Mouse (Mus musculus) heart, postnatal 25 days (tissue): ENCODE data around the gene Fbxw9. TPM values are rescaled to one million over a fixed set of nuclear protein-coding genes. Genes with fewer than 3 reads are reported as not detected.

Source experiments
- DNase-seq: peaks from one replicate; pipeline ENCODE4 v3.0.0; 2022; ENCODE audit warnings: low spot score
- intact Hi-C: fragments of 180-260 bp; cut with DNase I; formaldehyde crosslinking; loops from one replicate; pipeline ENCODE4 v1.15.1; 2025
- total RNA-seq, 2 experiments: library from RNA; stranded (reverse); gene quantifications; 2 replicates each; pipeline ENCODE4 v1.2.3; 2021

The Fbxw9 gene
- total RNA-seq, 2 experiments from 2014 or later = 3.5 to 4.6 TPM

- intact Hi-C loops = no loop called here
- DNase-seq = no peak
Observed at GRCm38 (mm10) chr8:85036381-85036717, 23.5 kb upstream of the Fbxw9 start.

DNA sequence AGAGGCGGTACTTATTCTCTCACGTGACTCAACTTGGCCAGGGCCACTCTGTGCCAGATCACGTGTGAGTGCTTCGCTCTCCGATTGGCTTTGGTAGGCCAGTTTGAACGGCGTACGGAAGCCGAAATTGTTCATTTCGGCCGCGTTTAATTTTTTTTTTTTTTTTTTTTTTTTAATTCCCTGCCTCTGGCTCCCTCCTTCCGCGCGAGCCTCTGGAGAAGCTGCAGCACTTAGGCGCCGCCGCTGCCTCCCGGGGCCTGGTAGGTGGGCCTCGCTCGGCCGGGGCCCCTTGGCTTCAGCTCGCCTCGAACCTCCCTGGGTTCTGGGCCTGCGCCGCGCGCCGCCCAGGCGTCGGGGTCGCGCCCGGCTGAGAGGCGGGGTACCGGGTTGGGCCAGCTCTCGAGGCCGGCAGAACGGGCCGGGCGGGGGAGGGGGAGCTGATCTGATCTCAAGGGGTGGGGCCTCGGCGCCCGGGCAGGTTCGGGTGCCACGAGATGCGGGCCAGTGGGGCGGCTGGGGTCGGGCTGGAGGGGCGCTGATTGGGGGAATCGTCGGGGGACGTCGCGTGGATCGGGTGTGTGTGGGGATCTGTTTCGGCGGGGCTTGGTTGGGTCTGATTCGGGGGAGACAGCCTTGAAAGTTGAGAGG lies 23.0 kb upstream of the Fbxw9 start, which contains the start of gene Tnpo2:
Gene Tnpo2, plus strand, starts transcription at position 198 of the 648 bp plus-strand sequence.
- intact Hi-C loops = no loop called here
- peak; percentile 85 for DNase-seq

DNA sequence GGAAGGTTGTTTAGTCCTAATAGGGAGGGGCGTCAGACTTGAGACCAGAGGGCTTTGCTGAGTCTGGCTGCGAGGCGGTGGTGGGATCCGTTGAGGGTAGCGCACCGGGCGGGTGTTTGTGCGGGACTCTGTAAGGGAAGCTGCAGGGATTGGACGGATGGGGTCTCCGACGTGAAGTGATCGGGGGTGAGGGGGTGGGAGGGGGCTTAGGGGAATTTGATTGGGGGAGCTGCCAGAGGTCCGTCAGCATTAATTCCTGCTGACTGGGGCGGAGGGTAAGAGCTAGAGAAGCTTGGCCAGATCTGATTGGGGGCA lies 22.5 kb upstream of the Fbxw9 start:
- no peak for DNase-seq
- intact Hi-C loops = no loop called here

- intact Hi-C loops = no loop called here
- peak; percentile 17 for DNase-seq
Observed at GRCm38 (mm10) chr8:85037681-85038531, 21.9 kb upstream of the Fbxw9 start.

- intact Hi-C loops = no loop called here
Observed at GRCm38 (mm10) chr8:85043619-85044018, 16.2 kb upstream of the Fbxw9 start.

DNA sequence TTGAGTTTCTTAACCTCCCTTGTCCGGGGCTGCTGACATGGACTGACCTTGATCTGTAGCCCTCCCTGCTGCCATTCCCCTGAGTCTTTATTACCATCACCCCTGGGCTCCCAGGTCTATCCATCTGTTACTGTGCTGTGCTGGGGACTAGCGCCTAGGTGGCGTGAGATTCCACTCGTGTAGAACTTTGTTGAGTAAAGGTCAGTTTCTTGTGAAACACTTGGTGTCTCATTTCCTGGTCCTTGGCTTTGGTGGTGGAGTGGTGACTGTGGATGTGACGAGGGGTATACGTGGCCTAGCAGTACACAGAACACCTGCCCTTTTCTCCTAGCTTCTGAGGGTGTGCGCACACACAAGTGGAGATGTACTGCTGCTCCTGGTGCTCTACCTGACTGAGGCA lies 2.5 kb upstream of the Fbxw9 start:
- intact Hi-C loops = no loop called here
- no peak for DNase-seq

More at GRCm38 (mm10) chr8:85043619-85044018, 16.2 kb upstream of the Fbxw9 start:
- no peak for DNase-seq

DNA sequence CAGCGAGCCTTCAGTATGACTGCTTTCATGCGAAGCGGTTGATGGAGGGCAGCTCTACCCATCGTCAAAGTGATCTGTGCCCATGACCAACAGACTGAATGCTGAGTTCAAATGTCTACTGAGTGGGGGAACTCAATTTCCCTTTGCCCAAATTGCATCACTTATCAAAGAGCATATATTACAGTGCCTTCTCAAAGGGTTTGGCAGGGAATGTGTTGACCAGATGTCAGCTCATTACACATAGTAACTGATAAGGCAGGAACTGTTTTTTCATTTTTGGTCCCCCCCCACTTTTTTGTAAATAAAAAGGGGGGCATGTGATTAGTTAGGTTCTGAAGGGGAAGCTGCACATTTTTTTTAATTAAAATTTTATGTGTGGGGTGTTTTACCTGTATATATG lies 2.7 kb downstream of the Fbxw9 start:
- intact Hi-C loops = no loop called here
- no peak for DNase-seq

GRCm38 (mm10) chr8:85065213-85065612 lies 5.4 kb downstream of the Fbxw9 start:
- no peak for DNase-seq
- intact Hi-C loops = no loop called here

GRCm38 (mm10) chr8:85067155-85067554 lies 7.3 kb downstream of the Fbxw9 start:
- no peak for DNase-seq
- intact Hi-C loops = no loop called here

DNA sequence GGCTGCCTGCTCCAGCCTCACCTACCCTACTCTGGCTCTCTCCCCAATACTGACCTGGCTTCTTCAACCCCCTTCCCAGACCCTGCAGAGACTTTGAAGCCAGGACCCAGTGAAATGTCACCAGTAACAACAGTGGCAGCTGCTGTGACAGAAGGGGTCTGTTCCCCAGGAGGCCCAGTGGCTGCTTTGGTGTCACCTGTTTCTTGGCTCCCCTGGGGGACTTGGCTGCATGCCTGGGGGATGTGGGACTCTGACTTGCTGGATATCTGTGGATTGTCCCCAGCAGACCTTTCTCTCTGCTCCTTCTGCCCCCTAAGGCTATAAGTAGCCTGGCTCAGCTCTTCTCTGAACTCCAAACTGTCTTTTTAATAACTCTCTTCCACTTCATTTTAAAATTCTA lies 8.1 kb downstream of the Fbxw9 start, which contains the start of gene Gm5741:
Gene Gm5741, minus strand, starts transcription at position 1 of the 400 bp plus-strand sequence.
- DNase-seq = no peak
- intact Hi-C loops = no loop called here

DNA sequence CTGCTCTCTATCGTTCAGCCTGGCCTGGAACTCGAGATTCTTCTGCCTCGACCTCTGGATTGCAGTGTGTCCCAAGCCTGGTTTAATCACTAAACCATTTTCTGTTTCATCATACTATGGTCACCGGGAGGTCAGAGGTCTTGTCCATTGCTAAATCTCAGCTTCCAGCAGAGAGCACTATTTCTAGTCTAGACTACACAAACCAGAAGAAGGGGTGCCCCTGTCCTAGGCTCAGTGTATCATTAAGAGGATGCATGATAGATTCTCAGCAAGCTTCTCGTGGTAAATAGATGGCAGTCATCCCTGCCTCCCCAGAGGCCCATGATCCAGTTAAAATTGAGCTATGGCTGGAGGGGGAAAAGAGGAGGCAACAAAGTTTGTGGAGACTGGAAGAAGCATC lies 11.2 kb downstream of the Fbxw9 start:
- intact Hi-C loops = loop anchor here (10.0 kb wide), 3 partner anchors 224 to 484 kb away; partner anchors contain the start of genes Dnaja2, Orc6 and Vps35
- DNase-seq = no peak

DNA sequence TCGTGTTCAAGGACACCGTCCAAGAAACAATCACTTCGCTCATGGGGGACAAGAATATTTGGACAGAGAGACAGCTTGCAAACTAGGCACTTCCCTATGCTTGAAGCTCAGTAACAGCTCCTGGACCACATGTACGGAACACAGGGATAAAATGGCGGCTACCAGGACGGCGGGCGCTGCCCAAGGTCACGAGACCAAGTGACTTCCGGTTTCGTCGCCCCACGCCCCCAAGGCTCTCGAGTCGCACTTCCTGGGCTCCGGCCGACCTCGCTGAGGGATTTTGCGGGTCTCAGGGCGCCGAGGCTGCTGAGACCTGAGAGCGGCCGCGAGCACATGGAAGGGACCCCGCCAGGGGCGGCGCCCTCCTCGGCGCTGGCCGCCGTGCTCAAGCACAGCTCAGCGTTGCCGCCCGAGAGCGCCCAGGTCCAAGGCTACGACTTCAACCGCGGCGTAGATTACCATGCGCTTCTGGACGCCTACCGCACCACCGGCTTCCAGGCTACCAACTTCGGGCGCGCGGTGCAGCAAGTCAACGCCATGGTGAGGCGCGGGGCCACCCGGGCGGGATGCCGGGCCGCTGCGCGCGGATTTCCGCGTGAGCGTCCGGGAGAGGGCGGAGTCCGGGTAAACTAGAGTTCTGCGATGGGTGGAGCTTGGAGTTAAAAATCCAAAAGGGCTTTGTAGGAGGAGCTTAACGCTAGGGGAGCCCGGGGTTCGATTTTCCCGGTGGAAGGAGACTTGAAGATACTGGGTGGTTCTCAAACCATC lies 11.8 kb downstream of the Fbxw9 start, which contains the start of gene Dhps:
Gene Dhps, plus strand, starts transcription at position 244 of the 768 bp plus-strand sequence.
- intact Hi-C loops = loop anchor here (10.0 kb wide), 3 partner anchors 223 to 483 kb away; partner anchors contain the start of genes Dnaja2, Orc6 and Vps35
- DNase-seq = peak; percentile 83

DNA sequence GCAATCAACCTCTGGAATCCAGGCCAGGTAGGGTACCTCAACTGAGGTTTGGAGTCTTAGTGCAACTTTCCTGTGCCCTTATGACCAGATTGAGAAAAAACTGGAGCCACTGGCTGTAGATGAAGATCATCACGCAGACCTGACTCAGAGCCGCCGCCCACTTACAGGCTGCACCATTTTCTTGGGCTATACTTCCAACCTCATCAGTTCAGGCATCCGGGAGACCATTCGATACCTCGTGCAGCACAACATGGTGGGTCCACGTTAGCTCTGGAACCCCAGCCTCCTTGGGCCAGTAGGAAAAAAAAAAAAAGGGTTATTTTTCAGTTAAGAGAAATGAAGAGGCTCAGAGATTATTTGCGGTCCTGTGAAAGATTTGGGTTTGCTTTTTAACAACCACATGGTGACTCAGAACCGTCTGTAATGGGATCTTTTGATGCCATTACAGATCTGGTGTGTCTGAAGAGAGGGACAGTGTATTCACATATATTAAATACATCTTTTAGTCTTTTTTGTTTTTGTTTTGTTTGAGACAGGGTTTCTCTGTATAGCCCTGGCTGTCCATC lies 12.6 kb downstream of the Fbxw9 start:
- intact Hi-C loops = loop anchor here (10.0 kb wide), 3 partner anchors 222 to 482 kb away; partner anchors contain the start of genes Dnaja2, Orc6 and Vps35
- no peak for DNase-seq

DNA sequence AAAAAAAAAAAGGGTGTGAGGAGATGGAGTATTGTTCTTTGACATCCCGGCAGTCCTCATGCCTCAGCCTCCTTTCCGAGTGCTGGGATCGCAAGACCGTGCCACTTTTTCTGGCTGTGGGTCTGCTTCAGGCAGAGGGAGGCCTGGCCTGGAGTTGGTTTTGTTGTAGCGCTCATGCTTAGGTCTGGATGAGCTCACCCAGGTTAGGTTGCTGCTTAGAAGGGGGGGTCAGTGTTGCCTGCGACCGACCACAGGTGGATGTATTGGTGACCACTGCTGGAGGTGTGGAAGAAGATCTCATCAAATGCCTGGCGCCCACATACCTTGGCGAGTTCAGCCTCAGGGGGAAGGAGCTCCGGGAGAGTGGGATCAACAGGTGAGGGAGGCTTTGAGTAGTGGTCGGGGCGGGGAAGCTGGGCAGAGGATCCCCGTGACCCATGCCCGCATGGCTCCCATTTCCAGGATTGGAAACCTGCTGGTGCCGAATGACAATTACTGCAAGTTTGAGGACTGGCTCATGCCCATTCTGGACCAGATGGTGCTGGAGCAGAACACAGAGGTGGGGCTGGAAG lies 13.3 kb downstream of the Fbxw9 start:
- DNase-seq = no peak
- intact Hi-C loops = loop anchor here (10.0 kb wide), 3 partner anchors 222 to 482 kb away; partner anchors contain the start of genes Dnaja2, Orc6 and Vps35

GRCm38 (mm10) chr8:85074167-85074566 lies 14.3 kb downstream of the Fbxw9 start:
- DNase-seq = no peak
- intact Hi-C loops = loop anchor here (10.0 kb wide), 3 partner anchors 221 to 481 kb away; partner anchors contain the start of genes Dnaja2, Orc6 and Vps35

DNA sequence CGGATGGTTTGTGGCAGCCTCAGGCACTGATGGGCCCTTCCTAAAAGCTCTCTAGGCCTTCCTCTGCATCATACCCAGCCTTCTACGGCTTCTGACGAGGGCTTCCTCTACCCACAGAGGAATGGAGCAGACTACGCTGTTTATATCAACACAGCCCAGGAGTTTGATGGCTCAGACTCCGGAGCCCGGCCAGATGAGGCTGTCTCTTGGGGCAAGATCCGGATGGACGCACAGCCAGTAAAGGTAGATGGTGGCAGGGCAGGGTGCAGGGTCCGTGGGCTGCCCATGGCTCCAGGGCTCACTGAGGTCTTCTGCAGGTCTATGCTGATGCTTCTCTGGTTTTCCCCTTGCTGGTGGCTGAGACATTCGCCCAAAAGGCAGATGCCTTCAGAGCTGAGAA lies 14.8 kb downstream of the Fbxw9 start:
- intact Hi-C loops = loop anchor here (10.0 kb wide), 3 partner anchors 220 to 480 kb away; partner anchors contain the start of genes Dnaja2, Orc6 and Vps35
- DNase-seq = no peak

GRCm38 (mm10) chr8:85076001-85076400 lies 16.1 kb downstream of the Fbxw9 start:
- intact Hi-C loops = loop anchor here (10.0 kb wide), 3 partner anchors 219 to 479 kb away; partner anchors contain the start of genes Dnaja2, Orc6 and Vps35
- no peak for DNase-seq

GRCm38 (mm10) chr8:85076993-85077392 lies 17.1 kb downstream of the Fbxw9 start:
- intact Hi-C loops = loop anchor here (1.0 to 10.0 kb wide), 4 partner anchors 94 to 478 kb away; partner anchors contain the start of genes Dnaja2, Orc6 and Vps35
- DNase-seq = peak; percentile 50

DNA sequence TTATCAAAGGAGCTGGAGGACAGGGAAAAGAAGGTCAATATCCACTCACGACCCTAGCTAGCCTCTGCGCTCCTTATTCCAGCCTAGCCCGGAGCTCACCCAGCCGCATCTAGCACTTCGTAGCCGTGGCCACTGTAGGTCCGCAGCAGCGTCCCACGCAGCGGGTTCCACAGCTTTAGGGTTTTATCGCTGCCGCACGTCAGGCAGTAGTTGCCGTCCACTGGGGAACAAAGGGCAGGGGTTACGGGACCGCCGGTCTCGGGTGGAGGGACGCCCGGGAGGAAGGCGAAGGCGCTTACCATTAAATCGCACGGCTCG lies 20.3 kb downstream of the Fbxw9 start:
- intact Hi-C loops = no loop called here

More for the DNA sequence above, 20.3 kb downstream of the Fbxw9 start:
- DNase-seq = no peak
